Mouse (Mus musculus): ENCODE measurements around the gene Epb41l4b. TPM values are rescaled to one million over a fixed set of nuclear protein-coding genes. Genes with fewer than 3 reads are reported as not detected.

Epb41l4b gene
- total RNA-seq, 2 experiments from 2014 or later = 7.6 to 8.1 TPM

DNA sequence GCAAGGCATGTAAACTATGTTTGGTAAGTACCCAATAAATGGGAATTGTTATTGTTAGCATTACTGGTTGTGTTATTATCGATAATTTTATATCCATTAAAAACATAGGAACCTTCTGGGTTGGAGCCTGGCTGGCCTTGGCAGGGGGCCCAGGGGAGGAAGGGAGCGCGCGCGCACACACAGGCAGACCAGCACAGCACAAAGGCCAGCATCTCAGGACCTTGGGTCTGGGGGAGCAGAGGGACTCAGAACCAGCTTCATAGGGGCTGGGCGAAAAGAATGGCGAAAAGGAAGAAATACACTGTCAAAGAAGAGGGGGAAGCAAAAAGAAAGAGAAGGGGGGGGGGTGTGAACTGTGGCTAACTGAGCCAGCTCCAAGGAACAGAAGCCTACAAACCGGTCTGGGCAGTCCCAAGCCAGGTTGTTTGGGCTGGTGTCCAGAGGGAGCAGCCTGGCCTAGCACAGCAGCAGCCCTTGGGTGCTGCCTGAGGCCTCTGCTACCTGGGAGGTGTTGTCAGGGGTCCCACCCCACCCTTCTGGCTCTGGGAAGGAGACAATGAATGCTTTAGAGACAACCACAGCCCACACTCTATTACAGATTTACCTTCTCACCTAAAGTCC is 13.4 kb upstream of the Epb41l4b start:
- DNase-seq (ENCODE audit: low spot score in 2 of 2) = no peak

DNA sequence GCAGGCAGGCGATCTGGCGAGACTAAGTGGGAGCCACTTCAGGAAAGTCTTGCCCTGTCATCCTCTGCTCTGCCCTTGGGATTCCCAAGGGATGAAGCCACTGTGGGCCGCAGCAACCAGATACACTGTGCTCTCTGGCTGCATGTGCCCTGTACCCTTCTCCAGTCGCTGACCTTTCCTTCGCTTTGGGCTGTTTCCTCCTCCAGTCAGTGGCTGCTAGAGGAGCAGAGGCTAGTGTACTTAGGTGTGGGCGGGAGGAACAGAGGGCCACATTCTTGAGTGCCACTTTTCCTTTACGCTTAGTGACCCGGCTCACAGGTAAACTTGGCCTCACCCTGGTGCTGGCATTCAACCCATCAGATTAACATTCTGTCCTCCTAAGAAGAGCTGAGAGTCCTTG is 10.6 kb upstream of the Epb41l4b start:
- DNase-seq (ENCODE audit: low spot score in 2 of 2) = no peak

DNA sequence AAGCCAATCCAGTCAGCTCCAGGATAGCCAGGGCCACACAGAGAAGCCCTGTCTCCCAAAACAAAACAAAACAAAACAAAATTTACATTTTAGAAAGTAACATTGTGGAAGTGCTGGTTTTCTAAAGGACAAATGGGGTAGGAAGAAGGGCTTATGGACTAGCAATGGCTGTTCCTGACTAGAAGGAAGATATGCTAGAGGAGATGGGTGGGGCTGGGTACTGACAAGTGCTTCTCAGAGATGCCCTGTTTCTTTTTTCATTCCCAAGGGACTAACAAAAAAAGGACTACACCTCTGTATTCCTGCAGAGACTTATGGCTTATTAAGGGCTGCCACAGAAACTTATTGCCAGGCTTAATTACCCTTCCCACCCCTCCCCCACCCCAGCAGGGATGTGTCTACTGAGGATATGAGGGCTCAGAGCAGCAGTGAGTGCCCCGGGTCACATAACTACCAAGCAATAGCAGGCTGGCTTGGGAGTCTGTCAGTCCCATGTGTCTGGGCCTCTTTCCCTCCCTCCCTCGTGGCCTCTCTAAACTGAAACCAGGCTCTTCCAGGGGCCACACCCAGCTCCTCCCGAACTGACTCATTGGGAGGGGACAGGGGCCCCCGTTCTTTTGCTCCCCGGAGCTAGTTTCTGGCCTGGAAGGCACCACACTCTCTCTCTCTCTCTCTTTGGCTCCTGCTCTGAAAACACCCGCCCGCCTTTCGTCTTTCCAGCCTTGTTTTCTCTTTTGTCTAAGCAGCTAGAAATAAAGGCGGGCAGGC is 10.0 kb upstream of the Epb41l4b start:
- DNase-seq (ENCODE audit: low spot score in 2 of 2) = no peak

- no peak for DNase-seq (ENCODE audit: low spot score in 2 of 2)
Measured at GRCm38 (mm10) chr4:57148182-57148581, 4.9 kb upstream of the Epb41l4b start.

GRCm38 (mm10) chr4:57142374-57143025 is 737 bp downstream of the Epb41l4b start:
- DNase-seq (ENCODE audit: low spot score in 2 of 2) = no peak

DNA sequence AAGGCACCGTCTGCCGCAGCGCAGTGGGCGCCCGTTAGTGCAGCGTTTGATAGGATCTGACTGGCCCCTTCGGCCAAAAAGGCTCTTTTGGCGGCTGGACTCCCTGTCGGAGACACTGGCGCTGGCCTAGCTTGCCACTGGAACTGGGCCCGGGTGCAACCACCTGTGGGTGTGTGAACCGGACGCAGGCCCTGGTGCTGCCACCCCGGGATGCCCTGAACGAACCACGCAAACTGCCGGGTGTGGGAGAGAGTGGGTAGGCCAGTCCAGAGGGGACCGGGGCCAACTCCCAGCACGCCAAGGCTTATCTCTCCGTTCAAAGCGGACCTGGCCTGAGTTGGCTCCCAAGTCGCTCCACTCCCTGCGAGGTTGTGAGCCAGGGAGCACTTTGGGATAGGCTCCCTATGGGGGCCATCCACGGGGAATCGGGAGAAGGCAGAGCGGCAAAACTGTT is 1.3 kb downstream of the Epb41l4b start:
- no peak for DNase-seq (ENCODE audit: low spot score in 2 of 2)

GRCm38 (mm10) chr4:57140992-57141717 is 2.1 kb downstream of the Epb41l4b start:
- no peak for DNase-seq (ENCODE audit: low spot score in 2 of 2)

DNA sequence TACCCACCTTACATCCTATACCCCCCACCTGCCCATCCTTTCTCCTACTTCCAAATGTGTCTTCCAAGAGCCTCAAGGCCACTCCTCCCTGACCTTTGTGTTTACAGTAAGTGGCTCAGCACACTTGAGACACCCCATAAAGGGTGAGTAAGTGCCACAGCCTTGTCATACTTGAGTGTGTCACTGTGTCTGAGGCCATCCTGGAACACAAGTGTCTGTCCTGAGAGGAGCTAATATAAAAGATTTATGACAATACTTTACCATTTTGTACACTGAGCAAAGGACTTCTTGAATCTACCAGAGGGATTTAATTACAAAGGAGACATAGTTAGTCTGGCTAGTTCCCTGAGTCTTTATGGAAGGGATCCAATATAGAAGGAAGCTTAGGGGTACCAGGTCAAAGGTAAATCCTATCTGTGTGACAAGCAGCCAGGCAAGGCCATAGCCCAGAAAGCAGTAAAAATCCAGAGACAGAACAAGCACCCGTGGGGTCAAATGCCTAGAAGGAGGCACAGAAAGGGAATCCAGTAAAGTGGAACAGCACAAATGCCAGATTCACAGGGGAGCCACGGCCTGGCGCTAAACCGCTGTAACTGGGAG is 2.9 kb downstream of the Epb41l4b start:
- DNase-seq (ENCODE audit: low spot score in 2 of 2) = no peak

DNA sequence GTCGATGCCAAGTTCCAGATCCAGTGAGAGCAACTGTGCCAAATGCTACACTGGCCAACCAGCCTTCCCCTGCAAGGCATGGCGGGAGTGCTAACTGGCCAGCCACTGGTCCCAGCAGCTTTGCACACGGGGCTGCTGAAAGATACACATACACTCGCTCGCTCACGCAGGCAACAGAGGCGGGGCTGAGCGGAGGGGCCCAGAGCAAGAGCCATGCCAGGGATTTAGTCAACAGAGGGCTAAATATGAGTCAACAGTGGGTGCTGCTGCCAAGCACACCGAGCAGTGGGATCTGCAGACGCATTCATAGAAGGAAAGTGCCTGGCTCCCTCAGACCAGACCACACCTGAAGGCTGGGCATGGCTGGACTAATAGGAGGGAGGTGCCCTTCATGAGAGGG is 3.8 kb downstream of the Epb41l4b start:
- peak in 1 of 2 experiments; percentile 16 for DNase-seq (ENCODE audit: low spot score in 2 of 2)

- no peak for DNase-seq (ENCODE audit: low spot score in 2 of 2)
Measured at GRCm38 (mm10) chr4:57138093-57138440, 5.2 kb downstream of the Epb41l4b start.

- no peak for DNase-seq (ENCODE audit: low spot score in 2 of 2)
Measured at GRCm38 (mm10) chr4:57137371-57138092, 5.7 kb downstream of the Epb41l4b start.

DNA sequence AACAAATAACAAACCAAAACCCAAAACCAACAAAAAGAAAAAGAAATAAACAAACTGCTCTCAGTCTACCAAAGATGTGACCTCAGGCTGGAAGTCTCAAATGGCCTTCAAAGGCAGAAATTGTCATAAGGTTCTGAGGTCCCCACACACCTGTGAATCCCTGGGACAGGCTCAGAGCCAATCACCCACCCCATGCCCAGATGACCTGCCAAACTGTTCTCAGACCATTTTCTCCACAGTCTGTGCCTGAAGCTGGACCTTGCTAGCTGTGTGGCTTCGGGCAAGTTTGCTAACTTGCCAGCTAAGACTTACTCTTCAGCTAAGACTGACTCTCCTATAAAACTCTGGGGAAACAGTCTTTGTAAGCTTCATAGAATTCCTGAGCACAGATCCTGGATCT is 7.8 kb downstream of the Epb41l4b start:
- no peak for DNase-seq (ENCODE audit: low spot score in 2 of 2)

GRCm38 (mm10) chr4:57134554-57134953 is 8.7 kb downstream of the Epb41l4b start:
- DNase-seq (ENCODE audit: low spot score in 2 of 2) = no peak

- DNase-seq (ENCODE audit: low spot score in 2 of 2) = no peak
Measured at GRCm38 (mm10) chr4:57131839-57132238, 11.4 kb downstream of the Epb41l4b start.

DNA sequence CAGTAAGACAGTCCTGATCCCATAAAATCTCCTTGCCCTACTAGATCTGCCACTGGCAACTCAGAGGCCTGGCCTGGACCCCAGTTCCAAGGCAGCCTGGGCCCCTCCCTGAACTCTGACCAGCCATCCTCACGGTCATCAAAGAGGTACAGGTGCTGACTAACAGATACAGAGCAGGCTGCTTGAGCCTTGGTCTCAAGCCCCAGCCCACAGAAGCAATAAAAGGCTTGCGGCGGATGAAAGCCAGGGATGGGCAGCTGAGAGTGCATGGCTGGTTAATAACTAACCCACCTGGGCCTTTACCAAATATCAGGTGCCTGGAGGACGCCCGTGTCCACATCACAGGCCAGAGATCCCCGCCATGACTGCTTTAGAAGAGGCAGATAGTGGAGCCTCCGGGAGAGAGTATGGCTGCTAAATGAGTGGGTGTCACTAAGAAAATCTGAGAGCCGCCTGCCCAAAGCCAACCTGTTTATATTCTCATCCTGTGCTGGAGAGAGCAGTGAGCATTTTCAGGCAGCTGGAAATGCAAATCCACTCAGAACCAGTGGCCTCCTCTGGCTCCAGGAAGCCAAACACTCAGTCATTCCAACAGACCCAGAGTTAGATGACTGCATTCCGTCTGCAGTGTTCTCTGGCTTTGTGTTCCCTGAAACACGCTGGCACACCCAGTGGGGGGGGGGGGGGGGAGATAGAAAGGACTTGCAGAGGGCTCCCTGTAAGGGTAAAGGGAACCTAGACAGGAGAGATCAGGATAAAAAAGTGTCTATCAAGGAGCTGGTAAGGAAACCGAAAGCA is 13.3 kb downstream of the Epb41l4b start:
- DNase-seq (ENCODE audit: low spot score in 2 of 2) = no peak

DNA sequence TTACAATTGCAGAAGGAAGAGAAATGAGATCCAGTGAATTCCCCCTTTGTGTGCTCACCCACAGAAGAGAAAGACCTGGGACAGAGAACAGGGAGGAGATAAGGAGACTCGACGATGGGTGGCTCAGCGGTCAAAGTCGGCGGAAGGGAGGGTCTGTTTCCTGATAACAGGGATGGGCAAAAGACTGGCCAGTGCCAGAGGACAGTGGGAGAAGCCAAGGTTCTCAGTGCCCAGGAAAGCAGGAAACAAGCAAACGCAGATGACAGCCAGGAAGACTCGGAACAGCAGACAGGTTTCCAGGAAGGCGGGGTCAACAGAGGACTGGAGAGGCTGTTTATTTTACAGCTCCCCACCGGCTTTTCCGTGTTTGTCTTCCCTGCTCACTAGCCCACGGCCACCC is 20.2 kb downstream of the Epb41l4b start:
- no peak for DNase-seq (ENCODE audit: low spot score in 2 of 2)

DNA sequence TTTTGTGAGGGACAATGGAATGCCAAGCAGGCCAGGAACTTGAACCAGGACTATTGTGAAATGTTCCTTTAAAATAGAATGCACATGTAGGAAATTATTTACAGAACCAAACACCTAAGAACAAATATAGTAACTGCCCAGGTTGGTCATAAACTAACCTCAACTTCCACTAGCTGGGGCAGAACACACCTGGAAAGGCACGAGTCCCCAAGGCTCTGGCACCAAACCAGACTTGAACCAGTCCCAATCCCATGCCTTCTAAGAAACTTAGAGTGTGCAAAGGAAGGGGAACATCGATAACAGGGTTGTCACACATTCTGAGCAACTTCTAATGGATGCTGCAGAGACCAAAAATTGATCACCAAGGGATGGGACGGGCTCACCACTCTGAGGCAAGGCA is 21.1 kb downstream of the Epb41l4b start:
- no peak for DNase-seq (ENCODE audit: low spot score in 2 of 2)

GRCm38 (mm10) chr4:57120563-57120962 is 22.7 kb downstream of the Epb41l4b start:
- no peak for DNase-seq (ENCODE audit: low spot score in 2 of 2)

DNA sequence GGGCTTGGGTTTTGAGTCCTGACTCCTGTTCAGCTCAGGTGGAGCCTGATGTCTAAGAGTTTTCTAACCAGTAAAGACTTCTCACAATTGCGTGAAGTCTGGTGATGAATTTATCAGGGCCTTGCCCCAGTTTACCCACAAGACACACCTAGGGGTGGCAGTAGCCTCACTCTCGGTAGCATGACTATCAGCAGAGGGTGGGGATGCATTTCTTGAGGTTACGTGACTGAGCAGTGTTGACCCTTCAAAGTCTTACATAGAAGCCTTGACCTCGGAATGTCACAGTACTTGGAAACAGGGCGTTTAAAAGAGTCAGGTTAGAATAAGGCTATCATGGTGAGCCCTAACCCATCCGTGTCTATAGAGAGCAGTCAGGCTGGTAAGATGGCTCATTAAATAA is 23.3 kb downstream of the Epb41l4b start:
- no peak for DNase-seq (ENCODE audit: low spot score in 2 of 2)

DNA sequence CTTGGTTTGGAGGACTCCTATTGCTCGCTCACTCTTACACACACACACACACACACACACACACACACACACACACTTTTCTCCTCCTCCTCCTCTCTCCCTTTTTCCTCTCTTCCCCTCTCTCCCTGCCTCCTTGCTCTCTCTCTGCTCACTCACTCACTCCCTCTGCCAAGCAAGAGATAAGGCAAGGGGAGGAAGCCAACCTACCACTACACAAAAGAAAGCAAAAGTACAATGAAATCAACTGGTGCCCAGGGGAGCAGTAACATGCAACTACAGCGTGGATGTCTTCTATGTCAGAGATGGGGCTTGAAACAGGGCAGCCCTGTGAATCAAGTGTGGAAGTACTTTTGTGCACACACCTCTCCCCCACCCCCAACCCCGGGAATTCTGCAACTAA is 24.4 kb downstream of the Epb41l4b start:
- DNase-seq (ENCODE audit: low spot score in 2 of 2) = no peak

Measured in adrenal gland, postnatal 4 days (tissue).